Mouse (Mus musculus) bone marrow, adult 2 months (tissue): Measurements from ENCODE around the gene Bex6.

Experiments used
- CTCF ChIP-seq: fragments of 200-500 bp; IDR thresholded peaks from 2 replicates; pipeline ENCODE4 v1.5.1; 2011; ENCODE audit warnings: low read length, control low read depth; ENCODE audit not compliant: control insufficient read depth, insufficient read depth
- POLR2A ChIP-seq: fragments of 200-500 bp; IDR thresholded peaks from 2 replicates; pipeline ENCODE4 v1.6.1; 2011; ENCODE audit warnings: low read depth, mild to moderate bottlenecking, control low read depth, low read length, borderline replicate concordance; ENCODE audit not compliant: control insufficient read depth

DNA sequence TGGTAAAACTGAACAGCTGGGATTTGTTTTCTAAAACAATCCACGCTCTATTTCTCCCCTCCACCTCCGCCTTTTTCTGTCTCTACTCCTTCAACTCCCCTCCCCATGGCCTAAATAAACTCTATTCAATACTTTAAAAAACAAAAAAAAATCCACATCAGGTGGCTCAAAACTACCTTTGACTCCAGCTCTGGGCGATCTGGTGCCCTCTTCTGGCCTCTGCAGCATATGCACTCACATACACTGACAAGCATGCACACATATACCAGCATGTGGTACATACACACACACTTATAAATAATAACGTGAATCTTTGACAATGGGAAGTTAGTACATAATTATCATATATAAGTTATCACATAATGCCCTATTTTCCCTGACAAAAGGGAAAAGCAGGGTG is 4.6 kb upstream of the Bex6 start:
- TF ChIP-seq POLR2A = no peak
- peak; percentile 37 for TF ChIP-seq CTCF
